Mouse (Mus musculus): ENCODE results near the gene Lage3. TPM values are rescaled to one million over a fixed set of nuclear protein-coding genes. Genes with fewer than 3 reads are reported as not detected.

The Lage3 gene
- total and polyA plus RNA-seq, 3 experiments = 52.7 to 88.1 TPM; not detected in 1

GRCm38 (mm10) chrX:74312540-74313464 is 40.6 kb downstream of the Lage3 start, which contains the start of gene Fam50a (continued):
- TF ChIP-seq CTCF (IDR thresholded peaks at IDR 0.05 in 2 of 3, conservative IDR thresholded peaks at IDR 0.05 in 1 of 3; ENCODE audit: control insufficient read depth in 1 of 3, insufficient read depth in 1 of 3, low read depth in 2 of 3, low read length in 3 of 3, poor library complexity in 1 of 3, severe bottlenecking in 1 of 3) (no peak), SIN3A (IDR thresholded peaks at IDR 0.05; ENCODE audit: low read length) (peak; percentile 66; the same call in 1 of the 2 replicates), MAZ (IDR thresholded peaks at IDR 0.05; ENCODE audit: low read depth, low read length) (no peak), POLR2AphosphoS2 (IDR thresholded peaks at IDR 0.05; ENCODE audit: low read length) (peak; percentile 81), TAL1 (IDR thresholded peaks at IDR 0.05; ENCODE audit: low read length) (no peak), ELF1 (IDR thresholded peaks at IDR 0.05; ENCODE audit: low read depth, low read length) (no peak), KAT2A (conservative IDR thresholded peaks at IDR 0.05; ENCODE audit: low read depth, low read length) (no peak; the same call in 1 of the 2 replicates)

DNA sequence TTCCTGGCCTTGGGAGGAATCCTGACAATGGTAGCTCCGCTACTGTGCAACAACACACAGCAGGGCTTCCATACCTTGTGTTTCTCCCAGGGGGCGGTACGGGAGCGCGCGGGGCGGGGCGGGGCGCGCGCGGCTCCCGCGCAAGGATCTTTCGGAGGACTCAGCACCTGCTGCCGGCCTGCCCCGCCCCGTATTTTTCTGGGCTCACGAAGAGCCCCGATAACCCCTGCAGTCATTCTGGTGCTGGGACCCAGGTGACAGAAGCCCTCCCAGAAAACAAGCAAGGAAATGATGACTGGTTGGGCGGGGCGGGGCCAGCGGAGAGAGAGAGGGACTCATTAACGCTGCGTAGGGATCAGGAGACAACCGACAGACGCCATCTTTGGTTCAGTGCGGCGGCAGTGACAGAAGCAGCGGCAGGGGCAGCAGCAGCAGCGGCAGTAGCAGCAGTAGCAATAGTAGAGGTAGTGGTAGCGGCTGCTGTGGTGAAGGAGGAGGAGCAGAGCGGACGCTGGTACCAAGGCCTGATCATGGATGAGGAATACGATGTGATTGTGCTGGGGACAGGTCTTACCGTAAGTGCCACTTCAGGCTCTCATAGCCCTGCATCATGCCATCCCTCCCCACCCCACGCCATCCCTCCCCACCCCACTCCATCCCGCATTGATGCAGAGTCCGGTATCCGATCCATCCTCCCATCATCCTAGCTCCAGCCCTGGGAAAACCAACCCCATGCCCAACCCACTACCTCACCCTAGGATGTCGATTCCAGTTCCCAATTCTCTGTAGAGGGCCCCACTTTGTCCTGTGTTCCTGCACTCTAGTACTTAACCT is 48.3 kb downstream of the Lage3 start, which contains the start of gene Gdi1:
Gene Gdi1, plus strand, starts transcription at position 132 of the 834 bp plus-strand sequence.
- Histone ChIP-seq H3K4me3 (ENCODE audit: control insufficient read depth in 1 of 2, insufficient read depth in 1 of 2, low read depth in 2 of 2, low read length in 2 of 2) (peak within 1 kb of the TSS; percentile 67 to 70), H3K9ac (ENCODE audit: control insufficient read depth, low read depth, low read length, poor library complexity, severe bottlenecking) (peak within 1 kb of the TSS; percentile 87), H3K79me2 (ENCODE audit: control insufficient read depth, insufficient read depth, low read length, poor library complexity) (peaks cover 6% of the 10 kb centered on the region; the same call in 1 of the 2 replicates), H3K9me3 (replicated peaks; ENCODE audit: insufficient read depth, low read length) (no peaks in the 10 kb centered on the region), H3K36me3 (ENCODE audit: control insufficient read depth in 1 of 2, insufficient read depth in 2 of 2, low read length in 2 of 2) (no peaks in the 10 kb centered on the region; a peak in 3 of 4 replicates), H3K27me3 (ENCODE audit: control insufficient read depth in 1 of 2, insufficient read depth in 2 of 2, low read length in 2 of 2) (no peaks in the 10 kb centered on the region), H3K4me1 (ENCODE audit: control insufficient read depth in 1 of 2, insufficient read depth in 2 of 2, low read length in 2 of 2) (peaks cover 0 to 10% of the 10 kb centered on the region in 2 experiments; a peak in 2 of 4 replicates), H3K27ac (ENCODE audit: control insufficient read depth, low read depth, low read length) (peak within 1 kb of the TSS; percentile 85)
- DNase-seq (ENCODE audit: low read depth, low spot score) = peak; percentile 86
- TF ChIP-seq TCF12 (IDR thresholded peaks at IDR 0.05; ENCODE audit: low read depth, low read length) (peak; percentile 56), KAT2A (conservative IDR thresholded peaks at IDR 0.05; ENCODE audit: low read depth, low read length) (peak; percentile 72), ZMIZ1 (IDR thresholded peaks at IDR 0.05; ENCODE audit: low read depth, low read length) (peak; percentile 77), MAZ (IDR thresholded peaks at IDR 0.05; ENCODE audit: low read depth, low read length) (peak; percentile 4; the same call in 1 of the 2 replicates), SIN3A (IDR thresholded peaks at IDR 0.05; ENCODE audit: low read length) (peak; percentile 80), UBTF (IDR thresholded peaks at IDR 0.05; ENCODE audit: borderline replicate concordance, insufficient read depth, low read depth, low read length) (no peak), TBP (IDR thresholded peaks at IDR 0.05; ENCODE audit: low read depth, low read length) (peak; percentile 77), CTCF (IDR thresholded peaks at IDR 0.05 in 2 of 3, conservative IDR thresholded peaks at IDR 0.05 in 1 of 3; ENCODE audit: control insufficient read depth in 1 of 3, insufficient read depth in 1 of 3, low read depth in 2 of 3, low read length in 3 of 3, poor library complexity in 1 of 3, severe bottlenecking in 1 of 3) (peak in 1 of 3 experiments; percentile 14; a peak in 1 of 6 replicates), ZNF384 (IDR thresholded peaks at IDR 0.05; ENCODE audit: low read depth, low read length) (no peak), MAX (IDR thresholded peaks at IDR 0.05; ENCODE audit: low read length) (no peak), POLR2A (IDR thresholded peaks at IDR 0.05; ENCODE audit: control insufficient read depth in 1 of 2, insufficient read depth in 1 of 2, low read depth in 1 of 2, low read length in 2 of 2, poor library complexity in 1 of 2) (peak; percentile 66 to 80), RCOR1 (IDR thresholded peaks at IDR 0.05; ENCODE audit: low read depth, low read length) (no peak), HCFC1 (IDR thresholded peaks at IDR 0.05; ENCODE audit: low read depth, low read length) (peak; percentile 66; the same call in 1 of the 2 replicates), MXI1 (IDR thresholded peaks at IDR 0.05; ENCODE audit: low read depth, low read length) (peak; percentile 77), SMC3 (IDR thresholded peaks at IDR 0.05; ENCODE audit: low read depth, low read length) (0 out of 2 replicates have a peak, but pooled peaks have one; percentile 14), ETS1 (IDR thresholded peaks at IDR 0.05; ENCODE audit: low read depth, low read length) (no peak; the same call in 1 of the 2 replicates), POLR2AphosphoS2 (IDR thresholded peaks at IDR 0.05; ENCODE audit: low read length) (peak; percentile 82; the same call in 1 of the 2 replicates), NELFE (IDR thresholded peaks at IDR 0.05; ENCODE audit: low read depth, low read length) (peak; percentile 79)
